Mouse (Mus musculus): ENCODE data around the gene Gm49711. TPM values are rescaled to one million over a fixed set of nuclear protein-coding genes. Genes with fewer than 3 reads are reported as not detected.

Gm49711 gene
- total RNA-seq, 2 experiments from 2014 or later = not detected

DNA sequence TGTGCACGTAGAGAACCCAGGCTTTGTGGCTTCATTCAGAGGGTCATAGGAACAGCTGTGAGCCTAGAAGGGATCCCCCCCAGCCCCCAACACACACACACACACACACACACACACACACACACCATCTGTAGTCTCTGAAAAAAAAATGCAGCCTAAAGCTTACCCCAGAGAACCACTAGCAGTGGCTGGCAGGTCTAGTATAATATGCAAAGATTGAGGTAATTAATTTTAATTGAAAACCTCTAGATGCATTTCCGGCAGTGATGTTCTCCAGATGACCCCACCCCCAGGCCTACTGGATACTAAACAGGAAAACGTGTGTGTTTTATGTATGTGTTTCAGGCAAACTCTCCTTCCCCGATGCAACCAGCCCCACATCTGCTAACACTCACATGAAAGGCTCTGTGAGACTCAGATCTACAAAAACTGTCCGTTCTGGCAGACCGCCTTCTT is 172.4 kb downstream of the Gm49711 start:
- DNase-seq (ENCODE audit: low spot score in 2 of 2) = no peak
- no peak for TF ChIP-seq CTCF (conservative IDR thresholded peaks at IDR 0.05)
- H3K4me3 ChIP-seq = no peak overlapping the region
- H3K27ac ChIP-seq = no peak overlapping the region

- TF ChIP-seq CTCF (conservative IDR thresholded peaks at IDR 0.05) = no peak
- no peak overlapping the region for H3K27ac ChIP-seq
- DNase-seq (ENCODE audit: low spot score in 2 of 2) = no peak
- H3K4me3 ChIP-seq = no peak overlapping the region
Observed at GRCm38 (mm10) chr16:92234530-92234929, 176.4 kb downstream of the Gm49711 start.

GRCm38 (mm10) chr16:92235222-92235621 is 177.1 kb downstream of the Gm49711 start:
- Histone ChIP-seq H3K4me3 (no peak overlapping the region), H3K27ac (no peak overlapping the region)
- DNase-seq (ENCODE audit: low spot score in 2 of 2) = no peak
- no peak for TF ChIP-seq CTCF (conservative IDR thresholded peaks at IDR 0.05)

Other genes starting within 250 kb of the Gm49711 start
- 10 to 100 TPM; 46.8 to 49.1 TPM for gene Mrps6, start within 50 bp of the Gm49711 start, total RNA-seq (2021)
- 10 to 100 TPM; 31.1 to 33.7 TPM for gene Slc5a3, start within 50 bp of the Gm49711 start, total RNA-seq (2021)
- under 1 TPM in 1 of 2 experiments, not detected in 1; 0.82 TPM for gene Kcne2, start 234.1 kb downstream of the Gm49711 start, total RNA-seq (2021)
- gene Smim11, start 243.0 kb downstream of the Gm49711 start, total RNA-seq (2021) = 10 to 100 TPM; 19.2 to 20.4 TPM